Mouse (Mus musculus) inflammation-experienced regulatory T-cells, adult 16 weeks (primary cell): ENCODE measurements around the gene 2310007B03Rik. TPM values are rescaled to one million over a fixed set of nuclear protein-coding genes. Genes with fewer than 3 reads are reported as not detected.

Experiments used
- polyA plus RNA-seq: library from polyadenylated mRNA; unstranded; fragments of 100-300 nt; shearing (Covaris generic); gene quantifications from one replicate; pipeline ENCODE4 v1.2.1, GENCODE M21; 2017

Gene 2310007B03Rik
- not detected for polyA plus RNA-seq

DNA sequence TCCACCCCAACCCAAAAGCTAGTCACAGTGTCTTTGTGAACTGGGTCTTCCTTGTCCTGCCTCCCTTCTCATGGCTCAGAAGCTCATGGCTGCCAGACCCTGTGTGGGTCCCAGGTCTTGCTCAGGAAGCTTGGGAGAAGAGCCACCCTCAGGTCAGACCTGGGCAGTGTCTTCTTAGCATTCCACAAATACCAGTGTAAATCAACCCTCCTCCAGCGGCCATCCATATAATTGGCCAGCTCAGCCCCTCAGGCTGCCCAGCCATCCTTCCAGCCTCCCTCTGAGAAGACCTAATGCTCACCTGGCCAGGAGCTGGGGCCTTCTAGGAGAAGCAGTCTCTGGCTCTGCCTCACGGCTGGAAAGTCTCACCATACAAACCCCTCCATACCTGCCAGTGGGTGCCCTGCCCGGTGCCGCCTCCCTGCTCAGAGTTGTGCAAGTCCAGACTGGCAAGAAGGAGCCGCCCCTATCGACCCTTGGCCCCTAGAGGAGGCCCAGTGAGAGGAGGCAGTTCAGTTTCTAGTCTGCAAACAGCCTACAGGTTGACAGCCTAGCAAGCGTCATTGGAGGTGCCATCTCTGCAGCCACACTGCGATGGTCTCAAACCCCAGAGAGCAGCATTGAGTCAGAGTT, at the start of gene 2310007B03Rik:
Gene 2310007B03Rik (minus strand): TSS at position 448 of the 633 bp plus-strand sequence.

DNA sequence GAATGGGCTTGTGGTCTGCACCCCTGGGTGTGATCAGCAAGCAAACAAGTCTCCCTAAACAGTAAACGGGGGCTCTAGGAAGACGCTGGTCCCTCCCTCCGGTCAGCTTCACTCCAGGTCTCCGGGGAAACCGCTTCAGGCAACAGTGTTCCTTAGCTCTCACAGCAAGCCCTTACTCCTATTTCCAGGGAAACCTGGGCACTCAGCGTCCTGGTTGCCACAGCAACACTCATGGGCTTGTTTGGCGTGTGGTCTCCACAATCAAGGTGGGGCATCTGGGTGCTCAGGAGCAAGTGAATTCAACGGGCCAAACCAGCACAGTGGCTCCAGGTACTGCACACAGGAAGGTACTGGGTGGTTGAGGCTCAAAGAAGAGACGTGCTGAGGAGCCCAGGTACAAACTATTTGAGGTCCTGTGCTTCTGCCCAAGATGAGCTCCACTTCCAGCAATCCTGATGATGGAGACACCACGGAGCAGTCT, 7.6 kb upstream of the 2310007B03Rik start, which contains the start of gene Crocc2:
Gene Crocc2 (plus strand): TSS at position 431 of the 481 bp plus-strand sequence.

GRCm38 (mm10) chr1:93135036-93135526, 25.7 kb downstream of the 2310007B03Rik start, which contains the start of gene Agxt:
Agxt (plus strand) TSS chr1:93135240.

GRCm38 (mm10) chr1:93101571-93102061, 59.1 kb downstream of the 2310007B03Rik start, which contains the start of gene Kif1a:
Kif1a (minus strand) TSS chr1:93101951.

Other genes with a start within 250 kb of the 2310007B03Rik start
- gene Capn10, start 226.6 kb downstream of the 2310007B03Rik start, polyA plus RNA-seq: 12.2 TPM
- 3.8 TPM for gene Gpr35, start 210.1 kb downstream of the 2310007B03Rik start, polyA plus RNA-seq
- not detected for gene Aqp12, start 154.6 kb downstream of the 2310007B03Rik start, polyA plus RNA-seq
- not detected for gene Kif1a, start 59.0 kb downstream of the 2310007B03Rik start, polyA plus RNA-seq
- gene Agxt, start 25.7 kb downstream of the 2310007B03Rik start, polyA plus RNA-seq: not detected
- 0.05 TPM for gene Crocc2, start 7.8 kb upstream of the 2310007B03Rik start, polyA plus RNA-seq
- 0.22 TPM for gene Sned1, start 74.9 kb upstream of the 2310007B03Rik start, polyA plus RNA-seq
- 21.7 TPM for gene Mterf4, start 145.0 kb upstream of the 2310007B03Rik start, polyA plus RNA-seq
- 67.5 TPM for gene Ppp1r7, start 181.9 kb upstream of the 2310007B03Rik start, polyA plus RNA-seq
- 1.7 TPM for gene Pask, start 182.5 kb upstream of the 2310007B03Rik start, polyA plus RNA-seq
- gene Ano7, start 213.0 kb upstream of the 2310007B03Rik start, polyA plus RNA-seq: 0.76 TPM